Mouse (Mus musculus) liver, embryonic 16.5 days (tissue): ENCODE measurements around the gene Yipf3. TPM values are rescaled to one million over a fixed set of nuclear protein-coding genes. Genes with fewer than 3 reads are reported as not detected.

Source experiments
- microRNA counts: library from miRNA; unstranded; fragments of <30 nt; microRNA quantifications from one replicate; lab custom pipeline; 2016
- microRNA-seq: library from miRNA; unstranded; fragments of <30 nt; microRNA quantifications from one replicate; pipeline ENCODE4, GENCODE M21; 2016
- polyA plus RNA-seq: library from polyadenylated mRNA; unstranded; fragments of >200 nt; fragmentation: Nextera tagmentation; extraction: Ambion mirVana; gene quantifications from 2 replicates; pipeline ENCODE4 v1.2.1, GENCODE M21; 2015

Gene Yipf3
- polyA plus RNA-seq, 1 experiment from 2014 or later, result 52.5 TPM

MicroRNA genes within 50 kb of the gene (microRNA counts, 519-probe panel; counts per million panel counts)
- microRNA mmu-miR-693-3p (lab: Ali Mortazavi, UCI) (60.7 counts per million), microRNA mmu-miR-693-5p (lab: Ali Mortazavi, UCI) (60.7 counts per million)

Small RNA genes within 50 kb of the gene (microRNA-seq; reads per million reads assigned to microRNA genes)
- gene Mir693, result 0.74 reads per million

Other genes starting within 250 kb of the Yipf3 start
- gene Vegfa, start 215.7 kb upstream of the Yipf3 start, polyA plus RNA-seq, result 1.1 and 1.2 TPM in 2 replicates
- 59.7 and 62.6 TPM in 2 replicates for gene Mrps18a, start 137.1 kb upstream of the Yipf3 start, polyA plus RNA-seq
- gene Rsph9, start 103.9 kb upstream of the Yipf3 start, polyA plus RNA-seq, result 1.1 TPM in 2 replicates
- 43.3 and 46.3 TPM in 2 replicates for gene Mad2l1bp, start 94.5 kb upstream of the Yipf3 start, polyA plus RNA-seq
- 38.6 and 41.4 TPM in 2 replicates for gene Gtpbp2, start 87.0 kb upstream of the Yipf3 start, polyA plus RNA-seq
- gene Polh, start 45.4 kb upstream of the Yipf3 start, polyA plus RNA-seq, result 14.4 and 15.2 TPM in 2 replicates
- 13.5 and 13.7 TPM in 2 replicates for gene Xpo5, start 45.3 kb upstream of the Yipf3 start, polyA plus RNA-seq
- gene Polr1c, start within 50 bp of the Yipf3 start, polyA plus RNA-seq, result 26.2 and 28.7 TPM in 2 replicates
- 0.08 TPM in 1 of 2 replicates, not detected in the other for gene Lrrc73, start 5.5 kb downstream of the Yipf3 start, polyA plus RNA-seq
- gene Tjap1, start 34.9 kb downstream of the Yipf3 start, polyA plus RNA-seq, result 8.9 and 10.9 TPM in 2 replicates
- gene Dlk2, start 49.3 kb downstream of the Yipf3 start, polyA plus RNA-seq, result 0.06 and 0.07 TPM in 2 replicates
- gene Abcc10, start 80.3 kb downstream of the Yipf3 start, polyA plus RNA-seq, result 1.7 and 2.0 TPM in 2 replicates
- gene Zfp318, start 135.7 kb downstream of the Yipf3 start, polyA plus RNA-seq, result 0.78 and 1.3 TPM in 2 replicates
- gene Crip3, start 180.8 kb downstream of the Yipf3 start, polyA plus RNA-seq, result not detected in 2 replicates
- 0.06 TPM in 1 of 2 replicates, not detected in the other for gene Slc22a7, start 190.4 kb downstream of the Yipf3 start, polyA plus RNA-seq
- not detected in 2 replicates for gene Ttbk1, start 239.6 kb downstream of the Yipf3 start, polyA plus RNA-seq
- 12.7 and 15.6 TPM in 2 replicates for gene Dnph1, start 248.6 kb downstream of the Yipf3 start, polyA plus RNA-seq